Mouse (Mus musculus) T-helper 17 cell (primary cell): ENCODE measurements at regions not wholly inside any gene's neighbourhood (a gene's known extent, or its start where the extent isn't known, plus 50 kb on each side); places are given as distances from the start of the nearest gene placed in this dataset.

Experiments used
- in situ Hi-C, 2 experiments: fragments of 300-600 bp; cut with MboI, MseI; formaldehyde crosslinking; loops; 1 replicate in 1 of 2; 2 replicates in 1 of 2; pipeline ENCODE4 v1.15.1; 2025; ENCODE audit warnings: high pct_unique_total_duplicates in 2 of 2

- in situ Hi-C loops: no loop called here
Measured at GRCm38 (mm10) chr15:61770721-61771542, 848.1 kb upstream of the A1bg start.

- in situ Hi-C loops: no loop called here
Measured at GRCm38 (mm10) chr15:61766544-61767094, 843.8 kb upstream of the A1bg start.

- in situ Hi-C loops: no loop called here
Measured at GRCm38 (mm10) chr15:61753802-61754201, 831.0 kb upstream of the A1bg start.

GRCm38 (mm10) chr15:61723696-61724095 lies 800.9 kb upstream of the A1bg start:
- in situ Hi-C loops: no loop called here

- in situ Hi-C loops: no loop called here
Measured at GRCm38 (mm10) chr15:61718486-61718885, 795.7 kb upstream of the A1bg start.

GRCm38 (mm10) chr15:61717216-61717615 lies 794.4 kb upstream of the A1bg start:
- in situ Hi-C loops: no loop called here

- in situ Hi-C loops: no loop called here
Measured at GRCm38 (mm10) chr15:61713953-61714352, 791.1 kb upstream of the A1bg start.

- in situ Hi-C loops: no loop called here
Measured at GRCm38 (mm10) chr15:61708928-61709327, 786.1 kb upstream of the A1bg start.

- in situ Hi-C loops: no loop called here
Measured at GRCm38 (mm10) chr15:61707952-61708351, 785.1 kb upstream of the A1bg start.

- in situ Hi-C loops: no loop called here
Measured at GRCm38 (mm10) chr15:61692679-61693078, 769.9 kb upstream of the A1bg start.

GRCm38 (mm10) chr15:61690425-61690824 lies 767.6 kb upstream of the A1bg start:
- in situ Hi-C loops: no loop called here

- in situ Hi-C loops: no loop called here
Measured at GRCm38 (mm10) chr15:61689776-61690397, 767.1 kb upstream of the A1bg start.

GRCm38 (mm10) chr15:61682968-61683367 lies 760.2 kb upstream of the A1bg start:
- in situ Hi-C loops: no loop called here

- in situ Hi-C loops: no loop called here
Measured at GRCm38 (mm10) chr15:61670556-61670955, 747.7 kb upstream of the A1bg start.

GRCm38 (mm10) chr15:61660581-61660980 lies 737.8 kb upstream of the A1bg start:
- in situ Hi-C loops: no loop called here

GRCm38 (mm10) chr15:61656951-61657350 lies 734.1 kb upstream of the A1bg start:
- in situ Hi-C loops: no loop called here

- in situ Hi-C loops: no loop called here
Measured at GRCm38 (mm10) chr15:61654846-61655245, 732.0 kb upstream of the A1bg start.

GRCm38 (mm10) chr15:61653853-61654252 lies 731.0 kb upstream of the A1bg start:
- in situ Hi-C loops: no loop called here

- in situ Hi-C loops: loop anchor here in 1 of 2 experiments (10.0 kb wide), 1 partner anchor 444 kb away; no protein-coding TSS in a partner anchor
Measured at GRCm38 (mm10) chr15:61618638-61619500, 696.1 kb upstream of the A1bg start.

GRCm38 (mm10) chr15:61610662-61611061 lies 687.9 kb upstream of the A1bg start:
- in situ Hi-C loops: loop anchor here in 1 of 2 experiments (10.0 kb wide), 1 partner anchor 436 kb away; no protein-coding TSS in a partner anchor

GRCm38 (mm10) chr15:61609656-61610055 lies 686.8 kb upstream of the A1bg start:
- in situ Hi-C loops: loop anchor here in 1 of 2 experiments (10.0 kb wide), 1 partner anchor 435 kb away; no protein-coding TSS in a partner anchor
